Mouse (Mus musculus): ENCODE results near the gene Gnb1l.
"Not testable (repeated sequence)": the region's sequence is repeated elsewhere in the genome, so short reads cannot be mapped to it uniquely, and the experiment has no call there.

Gene Gnb1l

DNA sequence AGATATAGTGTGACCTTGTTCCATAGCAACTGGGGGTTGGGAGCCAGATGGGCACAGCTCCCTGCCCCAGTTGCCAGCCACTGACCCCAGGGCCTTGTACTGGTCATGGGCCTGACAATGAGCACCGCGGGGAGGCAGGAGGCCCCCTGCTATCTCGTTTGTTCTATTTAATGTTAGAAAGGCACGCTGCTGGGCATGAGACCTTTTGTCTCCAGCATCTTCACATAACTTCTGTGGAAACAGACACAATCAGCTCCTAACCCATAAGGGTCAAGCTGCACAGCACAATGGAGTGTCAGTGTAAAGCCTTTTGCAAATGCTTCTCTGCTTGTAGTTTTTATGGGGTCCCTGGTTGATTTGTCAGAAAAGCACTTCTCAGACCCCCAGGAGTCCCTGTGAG lies 14.1 kb upstream of the Gnb1l start:
- DNase-seq: no peak

DNA sequence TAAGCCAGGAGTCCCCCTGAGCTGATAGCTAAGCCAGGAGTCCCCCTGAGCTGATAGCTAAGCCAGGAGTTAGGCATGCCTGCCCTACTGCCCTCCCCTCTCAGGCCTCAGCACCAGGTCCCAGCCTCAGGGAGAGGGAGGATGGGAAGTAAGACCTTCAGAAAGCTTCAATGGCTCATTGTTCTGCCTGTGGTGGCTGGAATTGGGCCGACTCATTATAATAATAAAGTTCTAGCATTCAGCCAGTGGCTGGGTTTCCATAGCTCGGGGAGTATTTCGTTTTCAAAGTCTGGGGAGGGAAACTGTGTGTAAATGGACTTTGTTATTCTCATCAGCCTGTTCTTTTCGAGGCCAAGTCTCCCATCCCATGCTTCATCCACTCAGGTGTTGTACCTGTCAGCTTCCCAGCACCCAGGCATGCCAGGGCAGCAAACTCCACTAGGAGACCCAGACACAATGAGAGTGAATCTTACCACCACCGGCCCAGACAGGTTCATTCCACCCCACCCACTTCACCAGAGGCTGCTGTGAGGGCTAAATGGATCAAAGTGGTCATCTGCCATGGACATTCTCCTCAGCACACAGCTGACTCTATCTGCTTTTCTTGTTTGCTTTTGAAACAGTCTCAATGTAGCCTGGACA lies 13.6 kb upstream of the Gnb1l start:
- no peak for DNase-seq

DNA sequence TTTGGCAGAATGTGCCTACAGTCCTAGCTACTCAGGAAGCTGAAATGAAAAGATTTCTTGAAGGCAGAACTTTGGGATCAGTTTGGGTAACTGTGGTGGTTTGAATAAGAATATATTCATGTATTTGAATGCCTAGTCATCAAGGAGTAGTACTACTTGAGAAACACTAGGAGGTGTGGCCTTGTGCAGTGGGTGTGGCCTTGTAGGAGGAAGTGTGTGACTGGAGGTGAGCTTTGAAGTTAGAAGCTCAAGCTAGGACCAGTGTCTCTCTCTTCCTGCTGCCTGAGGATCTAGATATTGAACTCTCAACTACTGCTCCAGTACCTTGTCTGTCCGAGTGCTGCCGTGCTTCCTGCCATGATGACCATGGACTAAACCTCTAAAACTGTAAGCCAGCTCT lies 12.4 kb upstream of the Gnb1l start:
- no peak for DNase-seq

DNA sequence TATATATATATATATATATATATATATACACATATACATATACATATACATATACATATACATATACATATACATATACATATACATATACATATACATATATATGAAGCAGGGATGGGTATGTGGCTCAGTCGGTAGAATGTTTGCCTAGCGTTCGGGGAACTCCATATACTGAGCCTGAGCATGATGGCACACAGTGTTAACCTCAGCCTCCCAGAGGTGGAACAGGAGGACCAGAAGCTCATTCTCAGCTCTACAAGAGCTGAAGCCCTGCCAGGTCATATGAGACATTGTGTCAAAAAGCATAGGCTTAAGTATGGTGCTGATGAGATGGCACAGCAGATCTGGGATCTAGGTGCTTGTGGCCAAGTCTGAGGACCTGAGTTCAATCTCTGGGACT lies 8.2 kb upstream of the Gnb1l start:
- DNase-seq: no peak

DNA sequence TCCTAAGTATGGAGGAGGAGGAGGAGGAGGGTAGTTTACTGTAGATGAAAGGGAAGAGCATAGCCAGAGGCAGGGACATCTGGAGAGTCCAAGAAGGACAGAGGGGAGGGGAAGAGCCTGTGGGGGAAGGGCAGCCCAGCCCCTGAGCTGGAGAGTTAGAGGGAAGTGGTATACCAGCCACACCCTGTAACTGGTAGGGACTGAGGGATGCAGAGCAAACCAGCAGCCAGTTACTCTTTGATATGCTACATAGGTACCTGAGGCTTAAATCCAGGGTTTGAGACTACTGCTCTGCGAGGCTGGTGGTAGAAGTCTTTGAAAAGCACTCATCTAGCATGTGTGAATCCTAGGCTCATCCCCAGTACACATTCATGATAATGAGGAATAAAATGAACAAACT lies 7.6 kb upstream of the Gnb1l start:
- no peak for DNase-seq

DNA sequence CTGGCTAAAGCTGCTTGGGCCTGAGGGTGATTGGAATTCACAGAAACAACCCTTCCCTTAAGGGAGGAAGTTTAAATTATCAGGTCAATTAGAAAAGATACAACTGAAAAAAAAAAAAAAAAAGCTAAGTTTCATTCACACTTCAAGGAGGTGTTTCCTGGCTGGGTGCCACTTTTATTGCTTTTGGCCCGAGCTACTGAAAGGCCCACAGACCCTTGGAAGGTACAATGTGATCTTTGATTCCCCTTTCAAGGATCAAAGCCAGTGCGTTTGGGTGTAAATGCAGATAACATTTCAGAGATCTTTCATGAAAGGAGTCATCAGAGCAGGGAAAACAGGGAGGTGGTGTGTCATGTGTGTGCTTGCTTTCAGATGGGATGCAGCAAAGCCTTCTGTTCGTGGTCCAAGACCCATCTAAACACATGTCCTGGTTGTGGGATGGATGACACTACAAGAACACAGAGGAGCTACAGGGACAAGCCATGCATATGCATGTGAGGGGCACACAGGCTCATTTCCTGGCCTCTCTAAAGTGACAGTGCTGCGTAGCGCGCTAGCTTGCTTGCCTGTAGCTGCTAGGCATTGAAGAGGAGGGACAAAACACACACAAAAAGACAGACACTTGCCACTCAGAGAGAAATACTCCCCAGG lies 523 bp upstream of the Gnb1l start:
- DNase-seq: peak; percentile 52

DNA sequence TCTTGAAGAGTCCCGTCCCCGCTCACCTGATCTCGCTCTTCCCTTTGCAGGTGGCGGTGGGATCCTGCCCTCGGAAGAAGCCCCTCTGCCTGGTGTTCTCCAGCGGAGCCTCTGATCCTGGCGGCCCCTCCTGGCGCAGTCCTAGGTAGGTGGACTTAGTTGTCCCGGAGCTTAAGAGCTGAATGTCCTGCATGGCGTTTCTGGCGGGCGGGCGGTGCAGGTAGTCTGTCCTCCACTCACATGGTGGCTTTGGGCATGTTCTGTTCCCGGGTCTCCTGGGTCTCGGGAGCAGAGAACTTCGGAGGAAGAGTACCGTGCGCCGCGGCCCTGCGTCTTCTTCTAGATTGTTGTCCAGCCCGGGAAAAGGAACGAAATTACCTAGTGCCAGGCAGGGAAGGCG lies 483 bp downstream of the Gnb1l start:
- DNase-seq: no peak

DNA sequence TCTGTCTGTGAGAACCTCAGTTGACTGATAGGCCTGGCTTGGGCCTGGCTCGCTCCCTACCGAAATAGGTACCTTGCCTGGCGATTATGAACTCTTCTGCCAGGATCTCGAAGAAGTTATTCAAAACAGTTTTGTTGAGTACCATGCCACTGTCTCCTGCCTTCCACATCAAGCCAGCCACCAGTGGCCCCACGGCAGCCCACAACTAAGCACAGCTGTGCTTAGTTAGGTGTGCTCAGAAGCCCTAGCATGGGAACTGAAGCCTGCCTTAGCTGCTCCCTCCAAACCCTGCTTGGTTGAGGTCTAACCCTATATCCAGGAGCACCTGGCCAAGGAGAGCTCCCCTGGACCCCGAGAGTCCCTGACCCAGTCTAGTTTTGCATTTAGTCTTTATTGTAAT lies 3.0 kb downstream of the Gnb1l start:
- DNase-seq: no peak

DNA sequence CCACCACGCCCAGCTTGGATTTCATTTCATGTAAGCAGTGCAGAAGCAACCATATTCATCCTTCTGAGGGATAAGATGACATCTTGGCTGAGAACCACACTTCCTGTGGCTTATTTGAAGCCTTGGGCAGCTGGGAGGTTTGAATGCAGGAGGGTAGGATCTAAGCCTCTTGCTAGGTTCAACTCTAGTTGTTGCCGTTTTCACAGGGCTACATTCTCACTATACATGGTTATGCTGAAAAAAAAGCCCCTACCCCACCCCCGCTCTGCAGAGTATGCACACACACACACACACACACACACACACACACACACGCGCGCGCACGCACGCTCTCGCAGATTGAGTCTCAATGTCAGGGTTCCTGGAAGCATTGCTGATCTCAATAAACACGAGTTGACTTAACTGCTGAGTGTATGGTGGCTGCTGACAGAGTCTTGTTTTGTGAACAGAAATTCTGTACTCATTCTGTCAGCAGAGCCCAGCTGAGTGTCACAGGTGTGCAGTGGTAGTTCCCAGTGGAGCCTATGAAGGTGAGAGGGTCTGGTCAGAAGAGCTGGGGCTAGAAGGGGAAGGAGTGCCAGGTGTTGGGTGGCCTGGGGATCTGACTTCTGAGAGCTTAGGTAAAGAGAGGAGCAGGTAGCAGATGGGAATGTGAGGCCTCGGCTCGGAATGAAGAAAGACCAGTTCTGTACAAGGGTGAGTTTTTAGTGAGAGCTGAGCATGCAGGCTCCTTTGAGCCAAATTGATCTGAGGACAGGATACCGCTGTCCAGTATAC lies 5.2 kb downstream of the Gnb1l start:
- no peak for DNase-seq

DNA sequence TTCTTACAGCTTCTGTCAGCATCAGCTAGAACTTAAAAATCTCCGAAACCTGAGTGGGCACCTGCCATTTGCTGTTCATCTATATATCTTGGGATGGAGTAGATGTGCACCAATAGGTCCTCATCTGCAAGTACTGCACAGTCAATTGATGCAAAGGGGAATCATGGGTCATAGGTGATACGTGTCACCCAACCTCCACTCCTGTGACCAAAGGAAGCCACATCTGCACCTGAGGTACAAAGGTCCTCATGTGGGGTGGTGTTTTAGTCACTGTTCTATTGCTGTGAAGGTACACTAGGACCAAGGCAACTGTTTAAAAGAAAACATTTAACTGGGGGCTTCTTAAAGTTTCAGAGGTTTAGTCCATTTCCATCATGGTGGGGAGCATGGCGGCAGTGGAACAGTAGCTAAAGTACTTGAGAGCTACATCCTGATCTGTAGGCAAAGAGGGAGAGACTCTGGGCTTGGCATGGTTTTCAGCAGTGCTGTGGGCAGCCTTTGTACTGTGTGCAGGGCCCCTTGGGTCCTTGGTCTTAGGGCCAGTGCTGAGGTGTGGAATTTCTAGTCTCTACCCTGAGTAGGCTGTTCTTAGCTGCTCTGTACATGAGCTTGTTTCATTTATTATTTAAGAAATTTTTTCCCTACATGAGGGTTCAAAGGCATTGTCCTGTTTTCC lies 8.1 kb downstream of the Gnb1l start:
- DNase-seq: no peak

DNA sequence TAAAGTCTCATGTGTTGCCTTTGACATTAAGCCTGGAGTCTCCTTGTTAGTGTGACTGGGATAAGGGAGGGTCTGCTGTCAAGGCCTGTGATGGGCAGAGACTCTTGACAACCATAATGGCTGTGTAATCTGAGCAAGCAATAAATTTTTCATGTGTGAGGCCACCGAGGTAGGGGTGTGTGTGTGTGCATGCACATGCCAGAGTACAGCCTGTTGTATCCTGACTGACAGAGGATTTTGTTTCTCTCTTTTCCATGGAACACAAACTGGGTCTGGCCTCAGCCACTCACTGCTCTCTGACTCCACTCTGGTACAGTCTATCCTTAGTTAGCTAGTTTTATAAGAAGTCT lies 8.7 kb downstream of the Gnb1l start:
- DNase-seq: no peak

DNA sequence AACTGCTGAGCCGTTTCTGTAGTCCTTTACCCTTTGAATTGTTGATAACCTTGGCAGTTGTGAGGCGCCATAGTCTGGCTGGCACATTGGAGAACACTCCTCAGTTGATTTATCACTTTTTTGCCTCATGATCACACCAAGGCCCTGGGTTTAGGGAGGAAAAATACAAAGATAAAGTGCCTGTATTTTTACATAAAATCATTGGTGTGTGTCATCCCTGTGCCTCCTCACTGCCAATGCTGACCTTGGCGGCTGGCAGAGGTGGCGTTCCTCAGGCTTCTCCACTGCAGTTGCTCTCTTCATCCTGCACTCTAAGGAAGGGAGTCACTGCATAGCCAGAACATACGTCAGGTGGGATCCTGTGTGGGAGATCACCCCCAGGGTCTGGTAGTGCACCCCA lies 13.2 kb downstream of the Gnb1l start:
- no peak for DNase-seq

DNA sequence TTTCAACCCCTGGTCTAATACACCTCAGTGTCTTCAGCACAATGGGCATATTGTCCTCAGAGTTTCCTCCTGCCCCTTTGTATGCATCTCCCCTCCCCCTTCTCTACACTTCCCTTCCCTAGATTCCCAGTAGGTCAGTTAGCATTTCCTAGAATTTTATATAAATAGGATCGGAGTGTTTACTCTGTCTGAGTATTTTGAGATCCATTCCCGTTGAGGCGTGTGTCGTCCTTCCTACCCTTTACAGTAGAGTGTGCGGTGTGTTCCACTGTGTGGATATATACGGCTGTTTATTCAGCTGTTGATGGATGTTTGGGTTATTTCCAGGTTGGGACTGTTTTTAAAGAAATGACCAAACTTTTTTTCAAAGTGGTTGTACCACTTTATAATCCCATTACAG lies 15.0 kb downstream of the Gnb1l start:
- DNase-seq: no peak

DNA sequence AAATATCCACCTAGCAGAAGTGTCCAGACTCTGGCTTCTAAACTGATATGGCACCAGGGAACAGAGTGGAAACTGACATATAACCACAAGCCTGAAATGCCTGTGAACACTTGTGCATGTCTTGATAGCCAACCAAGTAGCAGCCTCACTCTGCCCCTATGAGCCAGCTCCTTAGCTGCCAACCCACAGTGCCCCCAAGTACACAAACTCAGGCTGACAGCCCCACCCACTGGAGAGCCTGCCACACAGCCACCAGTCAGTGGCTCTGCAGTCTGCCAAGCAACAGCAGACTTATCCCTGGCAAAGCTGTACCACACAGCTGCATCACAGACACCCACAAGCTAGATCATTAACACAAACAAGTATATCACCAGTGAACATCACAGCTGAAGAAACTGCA lies 19.6 kb downstream of the Gnb1l start:
- DNase-seq: no peak

DNA sequence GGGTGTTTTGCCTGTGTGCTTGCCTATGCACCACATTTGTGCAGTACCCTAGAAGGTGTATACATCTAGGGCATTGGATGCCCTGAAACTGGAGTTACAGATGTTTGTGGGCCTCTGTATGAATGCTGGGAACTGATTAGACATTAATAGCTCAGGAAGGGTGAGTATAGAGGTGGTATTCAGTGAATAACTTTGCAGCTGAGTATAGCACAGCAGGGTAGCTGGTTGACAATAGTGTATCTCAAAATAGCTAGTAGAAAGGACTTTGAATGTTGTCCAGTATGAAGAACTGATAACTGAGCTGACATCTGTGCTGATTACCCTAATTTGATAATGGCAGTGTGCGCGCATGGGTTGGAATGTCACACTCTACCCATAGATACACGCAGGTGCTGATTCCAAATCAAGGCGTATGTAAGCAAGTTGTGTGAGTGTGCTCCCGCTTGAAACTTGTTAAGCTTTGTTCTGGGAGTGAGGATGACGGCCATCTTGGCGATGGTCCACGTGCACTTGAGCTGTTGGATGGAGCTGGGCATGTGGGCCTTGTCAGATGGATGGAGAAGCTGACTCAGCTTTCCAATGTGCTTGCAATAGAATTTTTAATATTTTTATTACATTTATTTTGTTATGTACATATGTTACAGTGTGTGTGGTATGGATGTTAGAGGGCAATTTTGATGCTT lies 25.2 kb downstream of the Gnb1l start:
- DNase-seq: no peak

DNA sequence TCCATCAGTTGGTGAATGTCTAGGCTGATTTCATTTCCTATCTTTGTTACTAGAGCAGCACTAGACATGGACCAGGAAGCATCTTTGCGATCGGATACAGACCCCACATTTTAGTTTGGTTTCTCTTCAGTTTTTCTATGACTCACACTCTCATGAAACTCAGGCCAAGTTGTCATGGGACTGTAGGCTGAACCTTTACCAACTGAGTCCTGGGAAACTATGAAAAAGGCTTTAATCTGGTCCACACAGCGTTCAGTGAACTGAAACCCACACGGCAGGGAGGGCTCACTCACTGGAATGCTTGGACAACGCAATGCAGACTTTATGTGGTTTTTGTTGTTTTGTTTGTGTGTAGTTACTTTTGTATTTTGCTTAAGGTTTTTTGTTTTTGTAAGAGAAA lies 30.1 kb downstream of the Gnb1l start:
- no peak for DNase-seq

DNA sequence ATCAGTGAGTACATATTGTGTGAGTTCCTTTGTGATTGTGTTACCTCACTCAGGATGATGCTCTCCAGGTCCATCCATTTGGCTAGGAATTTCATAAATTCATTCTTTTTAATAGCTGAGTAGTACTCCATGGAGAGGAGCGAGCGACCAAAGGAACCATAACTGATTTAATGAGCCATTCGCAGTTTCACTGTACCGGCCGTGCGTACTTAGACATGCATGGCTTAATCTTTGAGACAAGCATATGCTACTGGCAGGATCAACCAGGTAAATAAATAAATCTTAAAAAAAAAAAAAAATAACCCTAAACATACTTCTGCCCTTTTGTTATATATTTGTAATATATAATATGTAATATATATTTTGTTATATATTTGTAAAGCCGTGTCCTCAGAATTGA lies 34.5 kb downstream of the Gnb1l start:
- not testable (repeated sequence) for DNase-seq

DNA sequence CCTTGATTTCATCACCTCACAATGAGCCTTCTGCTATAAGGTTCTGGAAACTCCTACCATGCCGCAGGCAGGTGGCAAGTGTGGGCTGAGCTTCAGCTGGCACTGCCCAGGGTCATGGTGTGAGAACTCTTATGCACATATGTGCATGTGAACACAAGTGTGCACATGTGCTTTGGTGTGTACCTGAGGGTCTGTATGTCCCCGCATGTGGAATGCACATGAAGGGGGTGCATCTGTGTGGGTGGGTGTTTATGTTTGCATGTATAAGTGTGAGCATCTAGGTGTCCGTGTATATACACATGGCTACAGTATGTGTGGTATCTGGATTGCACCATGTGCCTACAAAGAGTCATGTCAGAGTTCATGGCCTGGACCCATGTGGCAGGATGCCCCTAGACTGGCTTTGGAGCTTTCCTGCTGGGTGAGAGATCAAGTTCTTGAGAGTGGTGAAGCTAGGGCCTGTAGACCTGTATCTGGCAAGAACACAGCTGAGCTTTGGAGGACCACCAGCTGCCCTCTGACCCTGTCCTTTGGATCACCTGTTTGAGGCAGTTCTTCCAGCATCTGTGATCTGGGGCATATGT lies 39.0 kb downstream of the Gnb1l start:
- no peak for DNase-seq

DNA sequence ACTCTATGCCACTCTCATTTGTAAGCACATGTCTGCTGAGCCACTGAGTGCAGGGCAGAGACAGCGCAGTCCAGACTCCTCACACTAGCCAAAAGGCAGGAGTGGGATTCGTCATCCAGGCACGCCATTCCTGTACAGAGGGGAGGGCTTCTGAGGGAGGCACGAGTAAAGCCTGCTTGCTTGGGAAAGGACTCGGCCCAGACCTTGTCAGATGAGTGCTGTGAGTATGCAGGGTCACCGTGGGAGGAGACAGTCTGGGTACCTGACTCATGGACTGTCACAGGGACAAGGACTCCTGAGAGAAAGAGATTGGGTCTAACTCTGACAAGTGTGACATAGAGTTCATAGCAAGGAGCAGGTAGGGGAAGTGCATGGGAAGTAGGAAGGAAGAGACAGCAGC lies 40.8 kb downstream of the Gnb1l start:
- DNase-seq: no peak

DNA sequence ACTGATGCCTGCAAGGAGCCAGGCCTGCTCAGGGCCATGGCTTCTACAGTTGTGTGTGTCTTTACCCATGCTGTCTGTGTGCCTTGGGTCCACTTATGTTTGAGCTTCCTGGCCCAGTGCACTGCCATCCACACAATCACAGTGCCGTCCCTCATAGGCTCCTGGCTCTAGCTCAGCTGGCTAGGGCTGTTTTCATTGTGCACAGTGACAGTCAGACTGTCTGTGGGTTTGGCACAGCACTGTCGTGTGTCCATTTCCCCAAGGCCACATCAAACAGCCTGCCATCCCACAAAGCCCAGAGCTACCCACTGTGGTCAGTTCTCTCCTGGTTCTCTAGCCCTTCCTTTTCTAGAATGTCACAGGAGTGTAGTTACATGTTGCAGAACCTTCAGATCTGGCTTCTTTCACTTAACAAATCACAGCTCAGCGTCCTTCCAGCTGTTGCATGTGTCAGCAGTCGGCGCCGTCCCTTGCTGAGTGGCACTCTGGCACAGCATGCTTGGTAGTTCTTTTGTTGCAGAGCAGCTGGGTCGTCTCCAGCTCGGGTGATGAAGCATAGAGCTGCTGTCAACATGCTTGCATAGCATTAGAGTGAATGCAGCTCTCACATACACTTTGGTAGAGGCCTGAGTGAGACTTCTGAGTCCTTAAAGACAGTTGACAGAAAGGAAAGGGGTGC lies 44.8 kb downstream of the Gnb1l start:
- DNase-seq: no peak

DNA sequence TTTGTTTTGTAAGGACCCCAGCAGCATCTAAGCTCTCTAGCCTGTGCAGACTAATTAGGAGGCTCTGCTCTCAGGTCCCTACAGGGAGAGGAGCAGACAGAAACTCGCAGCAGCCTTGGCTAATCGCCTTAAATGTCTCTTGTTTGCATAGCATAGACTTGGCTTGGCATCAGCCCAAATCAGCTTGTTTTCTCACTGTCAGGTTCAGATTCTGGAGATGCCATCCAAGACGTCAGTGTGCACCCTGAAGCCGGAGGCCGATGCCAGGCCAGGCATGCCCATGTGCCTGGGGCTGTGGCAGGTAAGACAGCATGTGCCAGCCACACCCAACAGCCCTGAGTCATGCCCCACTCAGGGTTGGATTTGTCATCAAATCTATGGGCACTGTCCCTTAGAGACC lies 49.4 kb downstream of the Gnb1l start:
- DNase-seq: no peak

DNA sequence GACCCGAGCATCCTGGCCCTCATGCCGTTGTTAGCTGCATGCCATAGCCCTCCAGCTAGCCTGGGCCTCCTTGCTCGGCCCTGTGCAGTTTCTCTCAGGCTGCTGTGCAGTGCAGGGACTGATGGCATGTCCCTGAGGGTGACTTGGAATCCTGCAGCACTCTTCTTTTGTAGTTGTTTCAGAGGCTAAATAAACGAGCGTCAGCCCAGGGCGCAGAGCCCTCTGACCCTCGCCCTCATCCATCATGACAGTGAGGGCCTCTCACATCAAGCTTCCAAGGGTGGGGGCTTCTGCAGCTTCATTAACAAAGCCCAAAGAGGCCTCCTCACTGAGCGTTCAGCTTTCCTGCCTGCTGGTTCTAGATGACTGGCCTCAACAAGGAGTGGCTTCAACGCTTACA lies 53.1 kb downstream of the Gnb1l start:
- DNase-seq: no peak

All from kidney, adult 9 months (tissue).